Mouse (Mus musculus) thymus, postnatal 10 days (tissue): ENCODE data around the gene Cbx2.

Source experiments
- DNase-seq, 2 experiments: peaks; one replicate each; pipeline ENCODE4 v3.0.0; 2021; ENCODE audit warnings: low spot score in 2 of 2

The Cbx2 gene

DNA sequence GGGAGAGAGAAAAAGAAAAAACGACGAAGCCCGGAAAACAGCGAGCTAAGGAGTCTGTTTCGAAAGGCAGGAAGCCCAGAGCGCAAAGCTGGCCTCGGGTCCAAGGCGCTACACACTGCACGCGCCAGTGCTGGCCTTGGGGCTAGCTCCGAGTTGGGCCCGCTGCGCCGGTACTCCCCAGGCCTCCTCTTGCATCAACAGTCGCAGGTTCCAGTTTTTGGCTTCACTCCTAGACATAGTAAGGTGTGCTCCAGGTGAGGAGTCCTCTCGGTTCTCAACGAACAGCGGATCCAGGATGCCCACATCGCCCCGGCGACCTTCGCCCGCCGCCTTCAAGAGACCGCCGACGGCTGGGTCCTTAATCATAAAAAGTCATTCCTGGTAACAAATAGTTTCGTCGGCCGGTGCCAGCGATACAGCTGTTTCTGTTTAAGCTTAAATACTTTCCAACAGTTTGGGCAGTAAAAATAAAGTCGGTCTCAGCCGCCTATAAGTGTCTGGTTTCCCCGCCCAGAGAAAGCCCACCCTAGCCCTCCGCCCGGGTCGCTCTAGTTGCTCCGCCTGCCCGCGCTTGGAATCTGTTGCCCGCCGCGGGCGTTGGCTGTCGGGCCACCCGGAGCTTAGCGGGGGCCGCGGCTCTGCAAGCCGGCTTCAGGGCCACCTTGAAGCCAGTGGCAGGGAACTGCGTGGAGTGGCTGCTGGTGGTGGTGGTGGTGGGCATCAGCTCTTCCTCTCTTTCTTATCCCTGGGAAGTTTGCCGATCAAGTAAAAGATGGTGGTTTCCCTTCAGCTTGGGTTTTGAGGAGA lies 19.9 kb downstream of the Cbx2 start:
- no peak for DNase-seq

DNA sequence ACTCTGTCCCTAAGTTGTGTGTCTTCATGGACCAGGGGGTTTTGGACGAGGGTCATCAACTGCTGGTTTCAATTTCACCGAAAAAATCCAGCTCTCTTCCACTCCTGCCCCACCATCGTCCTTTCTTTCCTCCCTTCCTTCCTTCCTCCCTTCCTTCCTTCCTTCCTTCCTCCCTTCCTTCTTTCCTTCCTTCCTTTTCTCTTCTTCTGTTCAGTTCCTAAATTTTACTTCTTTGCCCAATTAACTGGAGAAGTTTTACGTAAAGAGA lies 20.4 kb downstream of the Cbx2 start:
- no peak for DNase-seq

DNA sequence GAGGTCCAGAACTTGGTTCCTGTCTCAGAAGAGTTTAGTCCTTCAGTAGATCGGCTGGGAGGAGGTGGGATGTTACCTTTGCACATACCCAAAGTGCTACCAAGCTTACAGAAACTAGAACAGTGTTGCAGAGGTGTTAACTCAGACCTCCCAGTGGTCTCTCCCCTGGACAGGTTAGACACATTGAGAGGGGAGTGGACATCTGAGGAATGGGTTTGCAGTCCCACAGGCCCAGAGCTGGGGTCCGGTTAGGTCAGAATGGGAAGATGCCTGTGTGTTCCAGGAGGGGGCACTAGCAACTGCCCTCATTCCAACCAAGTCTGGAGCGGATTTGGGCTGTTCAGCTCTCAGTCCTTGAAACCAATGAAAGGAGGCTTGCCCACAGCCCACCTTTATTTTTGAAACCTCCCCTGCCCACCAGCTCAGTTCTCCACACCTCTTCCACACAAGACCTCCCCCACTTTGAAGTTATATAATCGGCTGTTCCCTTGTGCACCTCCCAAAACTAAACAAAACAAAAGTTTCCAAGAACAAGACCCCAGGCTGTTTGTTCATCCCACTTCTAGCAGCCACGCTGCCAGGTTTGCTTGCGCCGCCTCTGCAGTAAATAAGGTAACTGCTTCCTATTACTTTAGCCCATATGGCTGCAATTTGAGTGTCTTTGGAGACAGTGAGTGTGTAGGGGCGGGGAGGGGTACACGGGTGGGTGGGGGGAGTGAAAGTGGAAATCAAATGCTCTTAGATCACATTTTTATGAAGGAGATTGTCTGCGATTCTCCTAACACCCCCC lies 21.2 kb downstream of the Cbx2 start:
- no peak for DNase-seq

DNA sequence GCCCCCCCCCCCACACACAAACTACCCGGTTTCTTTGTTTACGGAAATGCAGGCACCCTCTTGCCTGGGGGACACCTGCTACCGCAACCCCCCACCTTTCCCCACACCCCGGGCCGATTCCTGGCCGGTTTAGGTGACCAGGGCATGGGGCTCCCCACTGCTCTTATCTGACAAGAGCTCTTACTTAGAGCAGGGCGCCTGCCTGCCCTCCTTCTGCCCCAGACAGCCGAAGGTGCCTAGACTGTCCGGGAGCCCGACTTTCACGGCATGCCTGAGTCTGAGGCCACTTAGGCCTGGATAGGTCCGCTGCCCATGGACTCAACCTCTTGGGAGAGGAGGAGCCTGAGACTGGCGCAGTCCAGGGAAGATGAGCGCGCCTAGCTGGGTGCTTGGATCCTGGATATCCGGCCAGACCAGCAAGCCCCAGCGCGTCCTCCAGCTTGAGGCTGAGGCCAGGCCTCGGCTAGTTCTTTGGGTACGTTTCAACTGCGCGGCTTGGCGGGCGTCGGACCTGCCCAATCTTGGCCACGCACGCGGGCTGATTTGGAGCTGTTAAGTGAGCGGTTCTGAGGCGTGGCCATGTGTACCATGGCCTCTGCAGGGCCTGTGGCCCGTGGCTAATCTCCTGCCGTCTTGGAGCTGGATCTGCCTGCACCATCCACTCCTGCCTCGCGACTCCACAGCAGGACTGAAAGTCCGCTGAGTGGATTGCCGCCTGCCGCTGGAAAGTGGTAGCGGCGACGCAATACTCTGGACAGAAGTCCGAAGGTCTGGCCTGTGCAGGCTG lies 22.0 kb downstream of the Cbx2 start:
- no peak for DNase-seq

DNA sequence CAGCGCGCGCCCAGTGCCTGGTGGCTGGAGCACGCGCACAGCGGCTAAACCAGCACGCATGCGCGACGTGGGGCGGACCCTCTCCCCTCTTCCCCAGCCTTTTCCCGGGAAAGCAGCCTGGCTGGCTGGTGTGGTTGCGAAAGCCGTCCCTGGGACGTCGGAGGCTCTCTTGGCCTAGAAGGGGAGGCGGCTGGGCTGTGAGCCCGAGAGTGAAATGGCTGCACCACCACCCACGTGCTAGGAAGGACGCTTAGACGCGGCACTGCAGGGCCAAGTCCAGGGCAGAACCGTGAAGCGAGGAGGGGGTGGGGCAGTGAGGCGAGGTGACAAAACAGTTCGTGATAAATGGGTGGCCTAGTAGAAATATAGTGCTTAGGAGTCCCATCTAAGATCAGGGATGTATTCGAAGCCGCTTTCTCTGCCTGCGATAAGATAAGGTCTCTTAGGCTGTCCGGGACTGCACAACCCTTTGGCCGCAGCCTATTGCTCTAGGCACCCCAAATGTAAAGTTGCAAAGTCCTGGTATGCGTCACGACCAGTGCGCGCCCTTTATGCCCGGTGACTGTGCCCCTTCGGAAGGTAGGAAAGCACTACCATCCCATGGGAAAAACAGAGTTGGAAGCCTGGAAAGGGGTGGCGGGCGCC lies 24.0 kb downstream of the Cbx2 start:
- no peak for DNase-seq

DNA sequence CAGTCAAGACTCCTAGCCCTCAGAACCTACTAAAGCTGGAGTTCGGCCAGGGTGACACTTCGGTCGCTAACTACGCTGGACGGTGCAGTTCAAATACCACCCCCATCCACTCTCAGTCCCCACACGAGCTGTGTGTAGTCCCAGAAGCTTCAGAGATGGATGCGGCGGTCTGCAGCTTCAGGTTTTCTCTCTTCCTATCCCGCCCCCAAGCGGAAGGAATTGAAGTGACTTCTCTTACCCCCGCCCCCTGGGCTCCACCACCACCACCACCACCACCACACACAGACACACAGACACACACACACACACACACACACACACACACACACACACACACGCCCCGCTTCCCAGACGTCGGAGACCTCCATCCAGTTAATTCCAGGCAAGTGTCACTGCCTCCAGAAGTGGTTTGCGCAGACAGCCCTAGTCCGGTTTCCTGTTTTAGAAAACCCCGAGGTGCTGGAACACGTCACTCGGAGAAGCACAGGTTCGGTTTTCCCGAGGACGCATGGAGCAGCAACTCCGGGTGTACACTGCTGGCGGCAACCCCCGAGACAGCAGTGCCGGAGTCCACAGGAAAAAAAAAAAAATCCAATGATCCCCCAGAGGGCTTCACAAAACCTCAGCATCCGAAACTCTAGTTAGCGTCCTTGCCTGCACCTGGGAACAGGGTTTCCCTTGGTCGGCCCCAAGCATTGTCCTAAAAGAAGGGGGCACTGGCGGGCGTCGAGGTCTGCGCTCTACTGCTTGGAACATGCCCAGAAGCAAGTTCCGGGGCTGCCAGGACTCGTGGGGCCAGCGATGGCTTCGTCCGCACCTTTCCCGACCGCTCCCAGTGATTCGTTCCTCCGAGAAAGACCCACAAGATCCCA lies 24.7 kb downstream of the Cbx2 start:
- peak in 1 of 2 experiments; percentile 18 for DNase-seq

DNA sequence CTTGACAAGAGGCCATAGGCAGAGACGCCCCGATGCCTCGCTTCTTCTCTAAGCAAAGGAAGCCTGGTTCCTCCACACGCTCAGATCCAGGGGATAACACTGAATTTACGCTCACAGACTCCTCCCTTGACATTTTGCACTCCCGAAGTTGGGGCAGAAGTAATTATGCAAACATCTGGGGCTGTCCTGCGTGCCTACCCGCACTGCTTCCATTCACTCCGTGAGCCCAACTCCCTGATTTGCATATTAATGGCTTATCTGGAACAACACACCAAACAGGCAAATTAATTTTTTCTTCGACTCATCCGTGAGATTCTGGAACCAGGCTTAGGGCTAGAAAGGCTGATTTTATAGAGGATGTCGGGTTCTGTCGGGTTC lies 25.4 kb downstream of the Cbx2 start:
- DNase-seq, result no peak

DNA sequence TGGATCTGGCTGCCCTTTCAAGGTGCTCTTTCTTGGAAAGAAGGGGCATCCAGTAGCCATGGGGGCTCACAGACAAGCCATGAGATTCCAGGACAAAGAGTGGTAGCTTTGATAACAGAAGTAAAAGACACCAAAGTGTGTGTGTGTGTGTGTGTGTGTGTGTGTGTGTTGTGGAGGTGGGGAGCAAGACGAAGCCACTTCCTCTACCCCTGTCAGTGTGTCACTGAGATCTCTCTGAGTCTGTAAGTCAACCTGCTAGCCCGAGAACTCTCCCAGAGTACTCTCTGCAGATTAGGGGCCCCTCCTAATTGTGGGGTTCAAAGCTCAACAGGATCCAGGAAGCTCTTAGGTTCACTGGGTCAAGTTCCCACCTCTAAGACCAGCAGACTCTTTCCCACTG lies 27.6 kb downstream of the Cbx2 start:
- DNase-seq, result no peak

DNA sequence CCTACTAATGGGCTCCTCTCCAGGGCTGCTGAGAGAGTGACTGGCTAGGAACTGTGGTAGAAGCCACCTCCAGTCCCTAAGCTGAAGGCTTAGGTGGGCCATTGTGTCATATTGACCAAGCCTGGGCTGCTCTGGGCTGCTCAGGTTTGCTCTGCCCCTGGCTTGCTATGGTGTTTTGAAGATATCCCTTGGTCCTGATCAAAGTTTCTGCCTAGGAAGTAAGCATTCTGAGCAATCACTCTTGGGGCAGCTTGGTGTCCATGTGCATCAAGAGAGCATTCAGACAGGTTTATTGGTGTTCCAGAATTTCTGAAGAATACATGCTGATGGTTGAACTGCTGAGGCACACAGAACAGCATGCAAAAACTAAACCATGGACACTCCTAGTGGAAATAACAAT lies 28.7 kb downstream of the Cbx2 start:
- DNase-seq, result no peak

DNA sequence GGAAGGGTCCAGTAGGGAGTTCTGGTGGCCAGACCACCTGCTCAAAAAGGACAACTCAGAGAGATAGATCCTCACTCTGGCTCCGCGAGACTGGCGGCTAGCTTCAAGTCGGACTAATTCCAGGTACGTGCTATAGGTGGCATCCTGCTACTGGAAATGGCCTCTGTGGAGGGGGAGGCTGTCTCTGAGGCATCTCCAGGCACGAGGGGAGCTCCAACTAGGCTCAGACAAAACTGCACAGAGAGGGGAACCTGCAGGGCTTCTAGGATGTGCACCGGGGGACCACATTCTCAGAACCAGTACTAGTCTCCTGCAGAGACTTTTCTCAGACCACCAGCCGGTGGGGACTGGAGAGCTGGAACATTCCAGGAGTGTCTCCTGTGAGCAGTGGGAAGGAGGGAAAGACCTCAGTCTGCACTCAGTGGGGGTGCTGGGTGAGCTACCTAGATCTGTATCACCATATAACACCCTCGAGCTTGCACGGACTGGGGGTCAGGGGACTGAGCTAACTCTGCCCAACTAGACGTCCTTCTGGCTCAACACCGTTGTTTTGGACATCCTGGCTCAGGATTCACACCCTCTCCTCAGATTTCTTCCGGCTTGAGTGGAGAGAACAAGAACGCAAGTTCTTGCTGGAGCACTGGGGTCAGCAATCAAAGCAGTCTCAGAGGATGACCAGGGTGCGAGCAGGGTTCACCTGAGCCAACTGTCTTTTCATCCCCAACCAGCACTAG lies 29.3 kb downstream of the Cbx2 start:
- peak; percentile 43 to 59 for DNase-seq

DNA sequence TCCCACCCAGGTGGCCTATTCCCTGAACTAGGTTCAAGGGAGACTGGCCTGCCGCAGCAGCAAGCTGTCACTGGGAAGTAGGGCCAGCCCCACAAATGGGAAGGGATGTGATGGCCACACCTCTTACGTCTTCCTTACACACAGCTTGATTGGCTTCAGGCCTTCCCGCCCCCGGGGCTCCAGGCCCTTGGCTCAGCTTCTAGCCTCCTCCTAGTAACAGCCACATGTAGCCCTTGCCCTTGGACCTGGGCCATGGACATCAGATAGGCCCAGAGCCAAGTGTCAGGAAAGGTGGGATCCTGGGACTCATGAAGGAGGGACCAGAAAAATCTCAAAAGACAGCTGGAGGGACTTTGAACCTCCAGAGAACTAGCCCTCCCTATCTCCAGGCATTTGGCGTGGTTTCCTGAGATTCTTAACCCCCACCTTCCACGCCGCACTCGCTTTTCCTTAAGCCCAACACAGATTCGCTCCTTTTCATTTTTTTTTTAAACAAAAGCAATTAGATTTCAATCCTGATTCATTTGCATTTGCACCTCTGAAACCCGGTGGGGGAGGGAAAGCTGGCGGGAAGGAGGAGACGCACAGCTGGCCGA lies 30.0 kb downstream of the Cbx2 start:
- DNase-seq, result no peak

DNA sequence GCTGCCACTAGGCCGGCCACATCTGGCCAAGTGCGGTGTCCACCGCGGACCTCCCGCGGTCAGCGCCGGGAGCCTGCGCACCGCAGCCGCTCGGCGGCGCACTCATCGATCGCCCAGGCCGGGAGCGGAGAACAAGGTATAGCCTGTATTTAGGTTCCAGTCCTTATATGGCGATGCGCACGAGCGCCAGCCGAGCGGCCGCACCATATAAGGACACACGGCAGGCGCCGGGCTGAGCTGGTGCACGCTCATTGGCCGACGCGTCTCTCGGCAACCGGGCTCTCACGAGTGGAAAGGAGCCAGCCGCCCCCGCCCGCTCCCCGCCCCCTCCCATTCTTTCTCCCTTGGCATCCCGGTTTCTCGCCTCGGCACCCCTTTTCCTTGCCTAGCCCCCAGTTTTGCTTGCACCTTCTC lies 30.5 kb downstream of the Cbx2 start:
- peak; percentile 80 to 82 for DNase-seq

DNA sequence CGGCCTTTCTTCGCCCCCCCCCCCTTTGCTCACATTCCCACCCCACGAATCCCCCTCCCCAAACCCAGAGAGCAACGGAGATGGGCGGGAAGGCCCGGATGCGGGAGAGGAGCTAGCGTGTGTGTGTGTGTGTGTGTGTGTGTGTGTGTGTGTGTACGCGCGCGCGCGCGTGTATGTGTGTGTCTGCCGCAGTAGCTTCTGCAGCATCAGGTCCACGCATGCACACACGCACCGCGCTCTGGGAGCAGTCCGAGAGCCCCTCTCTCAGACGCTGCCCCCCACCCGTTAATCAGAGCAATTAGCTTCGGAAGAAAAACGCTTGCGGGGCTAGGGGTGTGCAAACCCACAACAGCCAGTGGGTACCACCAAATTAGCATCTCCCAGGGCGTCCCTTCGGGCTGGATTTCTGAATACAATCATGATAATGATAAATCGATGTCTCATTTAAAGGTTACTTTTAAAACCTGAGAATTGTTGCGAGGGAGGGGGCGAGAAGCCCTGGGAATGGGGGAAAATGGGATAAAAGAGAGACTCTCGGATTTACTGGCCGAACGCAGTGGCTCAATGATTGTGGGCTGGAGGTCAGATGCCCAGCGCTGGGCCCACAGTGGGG lies 31.1 kb downstream of the Cbx2 start:
- DNase-seq, result no peak

DNA sequence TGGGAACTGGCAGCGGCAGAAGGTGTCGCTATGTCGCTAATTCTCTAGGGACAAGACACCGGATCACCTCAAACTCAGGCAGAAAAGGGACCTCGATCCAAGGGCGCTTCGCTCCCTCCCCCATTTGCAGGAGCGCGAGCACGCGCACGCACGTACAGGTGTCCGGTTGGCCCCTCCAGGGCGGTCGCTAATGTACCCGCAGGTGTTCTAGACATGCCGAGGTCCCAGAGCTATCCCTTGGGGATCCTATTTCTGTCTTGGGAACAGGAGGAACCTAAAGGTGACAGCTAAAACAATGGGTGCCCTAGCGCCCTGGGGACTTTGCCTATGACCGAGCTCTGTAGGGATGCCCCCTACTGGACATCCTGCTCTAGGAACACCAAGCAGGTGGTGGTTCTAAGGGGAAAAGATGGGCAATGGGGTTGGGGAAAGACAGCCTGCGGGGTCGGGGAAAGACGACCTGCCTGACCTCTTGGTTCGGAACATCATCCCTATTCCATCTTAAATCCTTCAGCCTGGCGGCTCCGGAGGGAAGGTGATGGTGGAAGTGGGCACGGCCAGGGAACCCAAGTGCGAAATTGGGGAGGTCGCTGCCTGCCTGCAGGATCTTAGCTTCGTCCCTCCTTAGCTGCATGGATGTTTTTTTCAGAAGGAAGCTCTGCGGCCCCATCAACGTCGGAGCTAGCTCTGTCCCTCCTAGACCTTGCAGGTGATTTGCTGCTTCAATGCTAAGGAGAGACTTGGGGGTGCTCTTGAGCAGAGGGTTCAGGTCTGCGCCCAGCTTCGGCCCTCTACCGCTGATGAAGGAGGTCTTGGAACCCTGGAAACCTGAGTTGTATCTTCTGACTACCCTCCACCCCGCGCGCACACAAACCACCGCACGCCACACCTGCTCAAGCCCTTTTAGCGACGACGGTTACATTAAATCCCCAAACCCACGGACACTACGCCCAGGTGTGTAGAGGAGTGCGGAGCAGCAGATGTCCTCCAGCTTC lies 31.9 kb downstream of the Cbx2 start:
- DNase-seq, result peak in 1 of 2 experiments; percentile 59

DNA sequence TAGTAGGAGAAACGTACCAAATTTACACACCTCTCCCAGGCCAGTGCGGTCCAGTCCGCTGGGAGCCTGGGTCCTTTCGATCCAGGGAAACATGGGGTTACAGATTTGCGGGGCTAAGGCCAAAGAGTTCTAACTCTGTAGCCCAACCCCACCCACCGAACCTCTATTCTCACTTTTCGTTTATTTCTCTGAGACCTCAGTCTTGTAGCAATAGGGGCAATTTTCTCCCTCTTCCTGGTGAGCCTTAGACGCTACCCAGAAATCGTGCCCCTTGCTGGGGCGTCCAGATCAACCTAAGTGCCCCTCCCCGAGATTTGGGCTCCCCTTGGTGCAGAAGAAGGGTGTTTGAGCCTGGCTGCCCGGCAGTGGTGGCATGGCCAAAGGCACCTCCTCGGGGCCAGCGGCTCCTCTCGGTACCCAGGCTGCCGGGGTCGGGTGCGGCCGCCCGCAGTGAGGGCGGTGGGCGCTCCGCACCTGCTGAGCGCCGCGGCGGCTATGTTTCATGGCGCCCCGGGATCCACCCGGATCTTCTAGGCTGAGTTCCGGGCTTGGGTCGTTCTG lies 32.9 kb downstream of the Cbx2 start:
- peak in 1 of 2 experiments; percentile 18 for DNase-seq

DNA sequence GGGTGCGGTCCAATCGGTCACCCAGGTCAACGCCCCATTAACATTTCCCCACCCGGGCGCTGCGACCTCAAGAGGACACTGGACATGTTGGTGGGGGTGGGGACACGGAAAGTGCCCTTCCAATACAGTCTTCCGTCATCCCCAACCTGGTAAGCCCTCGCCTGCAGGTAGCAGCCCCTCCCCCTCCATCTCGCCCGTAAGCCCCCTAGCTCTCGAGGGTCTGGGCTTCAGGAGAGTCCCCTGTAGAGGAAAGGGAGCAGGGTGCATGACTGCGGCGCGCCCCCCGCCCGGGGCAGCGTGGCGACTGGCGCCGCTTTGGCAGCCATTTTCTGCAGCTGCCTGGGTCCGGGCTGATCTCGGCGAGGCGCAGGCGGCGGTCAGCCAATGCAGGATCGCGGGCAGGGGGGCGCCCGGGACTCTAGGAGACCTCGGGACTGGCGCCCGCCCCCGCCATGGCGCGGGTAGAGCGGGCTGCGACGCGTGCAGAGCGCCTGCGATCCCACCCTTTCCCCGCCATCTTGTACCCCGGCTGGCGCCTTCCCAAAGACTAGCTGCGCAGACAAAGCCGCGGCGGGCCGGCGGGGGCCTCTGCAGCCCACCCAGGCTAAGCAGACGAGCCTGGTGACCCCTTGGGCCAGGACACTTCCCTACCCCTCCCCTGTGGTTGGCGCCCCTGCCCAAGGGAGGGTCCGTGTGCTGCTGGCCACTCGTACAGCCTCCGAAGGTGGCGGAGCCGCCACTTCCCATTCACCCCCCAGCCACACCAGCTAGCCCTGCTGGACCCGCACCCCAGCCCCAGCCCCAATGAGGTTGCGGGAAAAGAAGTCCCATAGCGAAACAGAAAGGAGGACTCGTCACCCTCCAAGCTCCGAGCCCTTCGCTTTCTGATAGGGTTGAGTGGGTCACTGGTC lies 33.8 kb downstream of the Cbx2 start:
- DNase-seq, result peak in 1 of 2 experiments; percentile 44

DNA sequence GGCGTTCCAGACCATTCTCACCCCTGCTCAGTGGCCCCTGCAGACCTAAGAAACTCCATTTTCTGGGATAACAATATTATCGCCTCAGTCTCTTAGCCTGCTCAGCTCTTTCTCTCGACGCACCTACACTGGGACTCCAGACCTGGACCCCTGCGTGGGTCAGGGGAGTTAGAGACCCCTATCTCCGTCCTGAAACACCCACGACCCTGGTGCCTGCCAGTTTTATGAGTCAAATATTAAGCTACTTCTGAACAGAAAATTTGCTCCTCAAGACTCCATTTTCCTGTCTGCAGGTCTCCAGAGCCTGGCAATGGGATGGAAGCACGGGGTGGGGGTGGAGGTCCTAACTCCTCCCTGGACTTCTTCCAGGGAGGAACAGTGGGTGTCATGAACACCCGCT lies 34.5 kb downstream of the Cbx2 start:
- no peak for DNase-seq
